Mouse (Mus musculus) gastrocnemius, adult 2 months (tissue): ENCODE measurements around the gene Dnm2. TPM values are rescaled to one million over a fixed set of nuclear protein-coding genes. Genes with fewer than 3 reads are reported as not detected.
"Not testable (repeated sequence)": the region's sequence is repeated elsewhere in the genome, so short reads cannot be mapped to it uniquely, and the experiment has no call there.

ENCODE experiments used
- DNase-seq: peaks from one replicate; pipeline ENCODE4 v3.0.0; 2022
- H3K27ac ChIP-seq: fragments of 200-600 bp; 2 replicates; pipeline ENCODE4 v1.8.1; 2022; ENCODE audit warnings: mild to moderate bottlenecking
- H3K4me3 ChIP-seq: fragments of 200-600 bp; 2 replicates; pipeline ENCODE4 v1.8.1; 2022; ENCODE audit warnings: mild to moderate bottlenecking, moderate library complexity
- CTCF ChIP-seq: fragments of 200-600 bp; IDR thresholded peaks from 2 replicates; pipeline ENCODE4 v1.8.1; 2022; ENCODE audit warnings: antibody characterized with exemption, mild to moderate bottlenecking, moderate library complexity
- intact Hi-C: fragments of 180-260 bp; cut with DNase I; formaldehyde crosslinking; loops from one replicate; pipeline ENCODE4 v1.15.1; 2025
- total RNA-seq, 2 experiments: library from RNA; stranded (reverse); gene quantifications; 2 replicates each; pipeline ENCODE4 v1.2.3; 2021

Gene Dnm2
- total RNA-seq, 2 experiments from 2014 or later: 38.2 to 41.8 TPM

DNA sequence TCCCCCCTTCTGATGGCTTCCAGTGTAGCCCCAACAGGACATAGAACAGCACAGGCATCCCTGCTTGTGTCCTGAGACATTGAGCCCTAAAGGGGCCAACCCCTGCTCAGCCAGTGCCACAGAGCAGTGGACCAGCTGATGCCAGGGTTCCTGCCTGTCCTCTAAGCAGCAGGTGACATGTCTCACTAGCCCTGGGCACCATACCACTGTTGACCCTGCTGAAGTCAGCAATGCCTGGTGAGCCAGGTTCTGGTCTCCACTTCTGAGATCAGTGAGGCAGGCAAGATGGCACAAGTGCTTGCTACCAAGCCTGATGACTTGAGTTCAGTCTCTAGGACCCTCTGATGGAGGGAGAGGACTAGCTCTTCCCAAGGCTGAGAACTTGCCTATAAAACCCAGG is 81.1 kb downstream of the Dnm2 start:
- DNase-seq: no peak
- intact Hi-C loops: no loop called here
- TF ChIP-seq CTCF: no peak
- H3K4me3 ChIP-seq: no peak overlapping the region
- no peak overlapping the region for H3K27ac ChIP-seq

DNA sequence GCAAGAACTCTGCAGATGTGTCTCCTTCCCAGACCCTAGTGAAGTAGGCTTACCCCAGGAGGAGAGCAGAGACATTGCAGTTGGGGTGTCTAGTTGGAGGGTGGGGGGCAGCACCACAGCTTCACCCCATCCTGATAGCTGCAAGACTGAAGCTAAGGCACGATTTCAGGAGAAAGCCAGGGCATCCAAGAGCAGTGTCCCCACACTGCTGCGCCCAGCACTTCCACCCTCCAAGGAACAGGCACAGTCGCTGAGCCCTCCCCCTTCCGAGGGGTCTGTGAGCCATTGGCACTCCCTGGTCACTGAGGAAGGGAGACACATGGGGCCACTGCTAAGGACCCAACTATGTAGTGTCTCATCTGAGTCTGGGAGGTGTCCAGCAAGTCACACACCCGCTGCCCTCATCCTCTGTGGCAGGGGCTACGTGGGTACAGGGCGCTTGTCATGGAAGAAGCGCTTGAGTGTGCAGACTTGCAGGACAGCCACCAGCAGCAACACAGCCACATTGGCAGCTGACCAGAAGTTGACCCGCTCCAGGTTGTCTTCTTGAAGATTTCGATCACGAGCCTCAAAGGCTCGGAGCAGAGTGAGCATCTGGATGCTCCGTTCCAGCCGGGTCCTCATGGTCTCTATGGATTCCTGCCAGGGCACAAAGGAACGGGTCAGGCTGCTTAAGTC is 83.2 kb downstream of the Dnm2 start:
- intact Hi-C loops: no loop called here
- no peak for TF ChIP-seq CTCF
- H3K4me3 ChIP-seq: no peak overlapping the region
- DNase-seq: no peak
- no peak overlapping the region for H3K27ac ChIP-seq

DNA sequence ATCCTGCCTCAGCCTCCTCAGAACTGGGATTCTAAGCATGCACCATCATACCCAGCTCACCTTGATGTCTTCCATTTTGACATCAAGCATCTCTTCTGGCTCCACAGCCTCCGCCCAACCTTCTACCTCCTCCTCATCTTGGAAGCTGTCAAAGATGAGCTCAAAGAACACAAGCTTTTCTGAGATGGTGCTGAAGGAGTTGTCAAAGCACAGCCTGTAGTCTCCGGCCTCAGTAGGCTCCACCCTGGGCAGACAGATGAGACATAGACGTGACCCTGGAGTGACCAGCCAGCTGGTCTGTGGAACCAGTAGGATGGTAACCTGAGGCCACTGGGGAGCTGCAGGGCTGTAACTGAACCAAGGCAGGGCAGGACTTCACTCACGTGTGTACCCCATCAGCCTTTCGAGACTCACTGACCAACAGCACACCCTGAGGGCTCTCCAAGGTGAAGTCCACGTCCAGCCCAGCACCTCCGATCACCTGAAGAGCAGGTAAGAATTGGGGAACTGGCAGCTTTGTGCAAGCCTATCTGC is 84.2 kb downstream of the Dnm2 start:
- H3K27ac ChIP-seq: peak overlapping the region; percentile 99
- peak overlapping the region; percentile 81 for H3K4me3 ChIP-seq
- TF ChIP-seq CTCF: no peak
- intact Hi-C loops: no loop called here
- DNase-seq: peak; percentile 52

DNA sequence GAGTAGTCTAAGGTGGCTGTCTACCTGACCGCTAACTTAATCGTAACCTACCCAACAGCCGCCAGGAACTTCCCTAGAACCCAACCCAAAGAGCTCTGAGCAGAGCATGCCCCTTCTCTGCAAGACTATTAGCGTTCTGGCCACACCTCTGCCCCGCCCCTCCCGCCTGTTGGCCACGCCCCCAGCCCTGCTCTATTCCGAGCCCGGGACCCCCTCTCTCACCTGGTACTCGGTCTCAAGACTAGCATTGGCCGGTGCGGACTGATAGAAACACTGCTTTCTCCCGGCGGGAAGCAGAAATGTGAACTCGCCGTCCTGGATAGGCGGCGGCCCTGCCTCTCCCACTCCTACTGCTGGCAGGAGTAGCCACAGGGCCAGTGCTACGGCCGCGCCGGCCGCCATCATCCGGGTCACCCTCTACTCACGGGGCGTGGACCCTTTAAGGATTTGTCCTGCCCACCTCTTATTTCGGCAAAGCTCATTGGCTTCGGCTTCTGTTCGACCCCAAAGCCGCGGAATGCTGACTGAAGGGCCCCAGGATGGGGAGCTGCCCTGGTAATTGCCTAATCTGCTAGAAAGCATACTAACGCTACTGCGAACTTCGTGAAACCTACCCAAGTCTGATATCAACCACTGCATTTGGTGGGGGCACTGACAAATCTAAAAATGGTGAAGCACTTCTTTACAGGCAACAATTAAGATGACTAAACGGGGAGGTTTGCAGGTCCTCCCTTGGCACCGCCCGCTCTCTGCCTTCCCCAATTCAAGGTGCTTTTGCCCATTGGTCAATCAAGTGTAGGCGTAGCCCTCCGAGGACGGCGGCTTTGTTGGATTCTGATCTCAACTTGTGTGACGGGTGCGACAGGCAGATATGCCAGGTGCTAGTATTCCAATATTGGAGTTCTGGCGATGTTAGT is 85.3 kb downstream of the Dnm2 start, which contains the start of gene Tmed1:
Gene Tmed1 (minus strand): TSS at position 481 of the 917 bp plus-strand sequence.
- intact Hi-C loops: loop anchor here (2.0 kb wide), 1 partner anchor 37 kb away; the partner anchor contains the start of gene Carm1
- DNase-seq: peak; percentile 95
- TF ChIP-seq CTCF: no peak
- Histone ChIP-seq H3K4me3 (peak within 1 kb of the TSS; percentile 81), H3K27ac (peak within 1 kb of the TSS; percentile 99)

DNA sequence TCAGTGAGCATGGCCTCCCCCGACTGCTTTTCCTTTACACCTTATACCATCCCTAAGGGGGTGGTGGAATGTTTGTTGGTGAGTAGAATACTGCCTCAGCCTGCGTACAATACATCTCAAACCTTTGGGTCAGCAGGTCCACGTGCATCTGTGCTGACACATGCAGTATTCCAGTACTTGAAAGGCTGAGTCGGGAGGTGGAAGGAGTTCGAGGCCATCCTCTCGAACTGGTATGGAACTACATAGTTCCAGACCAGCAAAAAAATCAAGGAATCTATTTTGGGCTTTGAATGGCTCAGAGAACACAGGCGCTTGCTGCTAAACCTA is 85.9 kb downstream of the Dnm2 start:
- intact Hi-C loops: loop anchor here (2.0 kb wide), 1 partner anchor 36 kb away; the partner anchor contains the start of gene Carm1
- TF ChIP-seq CTCF: no peak
- Histone ChIP-seq H3K27ac (peak overlapping the region; percentile 99), H3K4me3 (peak overlapping the region; percentile 81)
- DNase-seq: no peak

DNA sequence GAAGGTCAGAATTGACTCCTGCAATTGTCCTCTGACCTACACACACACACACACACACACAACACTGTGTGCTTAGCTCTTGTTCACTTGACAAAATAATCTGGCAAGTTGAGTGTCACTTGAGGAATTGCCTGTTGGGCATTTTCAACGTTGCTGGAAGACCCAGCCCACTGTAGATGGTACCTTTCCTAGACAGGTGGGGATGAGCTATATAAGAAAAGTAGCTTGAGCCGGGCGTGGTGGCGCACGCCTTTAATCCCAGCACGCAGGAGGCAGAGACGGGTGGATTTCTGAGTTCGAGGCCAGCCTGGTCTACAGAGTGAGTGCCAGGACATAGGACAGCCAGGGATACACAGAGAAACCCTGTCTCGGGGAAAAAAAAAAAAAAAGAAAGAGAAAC is 86.3 kb downstream of the Dnm2 start:
- DNase-seq: no peak
- no peak for TF ChIP-seq CTCF
- intact Hi-C loops: loop anchor here (2.0 kb wide), 1 partner anchor 36 kb away; the partner anchor contains the start of gene Carm1
- peak overlapping the region; percentile 81 for H3K4me3 ChIP-seq
- H3K27ac ChIP-seq: peak overlapping the region; percentile 99

DNA sequence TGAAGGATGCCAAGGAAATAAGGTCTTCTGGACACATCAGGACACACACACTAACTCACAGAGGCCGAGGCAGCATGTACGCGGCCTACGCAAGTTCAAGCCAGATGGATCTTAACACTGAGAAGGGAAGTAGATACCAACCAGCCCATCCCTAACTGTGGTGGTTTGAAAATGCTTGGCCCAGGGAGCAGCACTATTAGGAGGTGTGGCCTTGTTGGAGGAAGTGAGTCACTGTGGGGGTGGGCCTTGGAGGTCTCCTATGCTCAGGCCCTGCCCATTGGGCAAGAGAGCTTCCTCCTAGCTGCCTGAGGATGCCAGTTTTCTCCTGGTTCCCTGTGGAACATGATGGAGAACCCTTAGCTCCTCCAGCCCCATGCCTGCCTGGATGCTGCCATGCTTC is 88.8 kb downstream of the Dnm2 start:
- TF ChIP-seq CTCF: no peak
- Histone ChIP-seq H3K4me3 (no peak overlapping the region), H3K27ac (no peak overlapping the region)
- intact Hi-C loops: no loop called here
- no peak for DNase-seq

DNA sequence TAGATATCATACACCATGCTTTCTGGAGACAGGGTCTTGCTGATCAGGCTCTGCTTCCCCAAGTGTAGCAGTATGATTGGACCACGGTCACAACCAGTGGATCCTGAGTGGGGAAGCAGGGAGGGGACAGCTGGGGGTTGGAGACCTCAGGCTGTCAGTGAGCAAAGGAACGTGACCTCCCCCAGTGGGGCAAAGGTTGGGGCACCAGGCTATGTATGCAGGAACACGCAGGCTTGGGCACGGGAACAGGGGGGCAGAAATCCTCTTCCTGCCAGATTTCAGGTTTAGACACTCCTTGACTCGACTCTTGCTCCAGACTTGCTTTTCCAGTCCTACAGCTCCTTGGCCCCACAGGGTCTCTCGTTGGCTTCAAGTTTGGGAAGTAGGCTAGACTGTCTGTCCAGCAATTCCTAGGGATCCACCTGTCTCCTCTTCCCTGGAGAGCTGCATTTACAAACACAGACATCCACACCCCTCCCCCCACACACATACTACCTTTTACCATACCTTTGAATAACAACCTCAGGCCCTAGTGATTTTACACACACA is 93.3 kb downstream of the Dnm2 start:
- intact Hi-C loops: no loop called here
- H3K27ac ChIP-seq: no peak overlapping the region
- DNase-seq: no peak
- H3K4me3 ChIP-seq: no peak overlapping the region
- TF ChIP-seq CTCF: no peak

DNA sequence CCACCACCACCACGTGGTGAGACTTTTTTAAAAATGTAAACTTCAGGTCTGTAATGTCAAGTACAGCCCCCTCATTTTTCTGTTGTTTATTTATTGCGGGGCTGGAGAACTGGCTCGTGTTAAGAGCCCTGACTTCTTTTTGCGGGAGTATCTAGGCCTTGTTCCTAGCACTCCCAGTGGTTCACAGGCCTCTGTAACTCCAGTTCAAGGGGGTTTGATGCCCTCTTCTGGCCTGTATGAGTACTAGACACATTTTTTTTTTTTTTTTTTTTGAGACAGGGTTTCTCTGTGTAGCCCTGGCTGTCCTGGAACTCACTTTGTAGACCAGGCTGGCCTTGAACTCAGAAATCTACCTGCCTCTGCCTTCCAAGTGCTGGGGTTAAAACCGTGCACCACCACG is 94.0 kb downstream of the Dnm2 start:
- H3K4me3 ChIP-seq: not testable (repeated sequence)

DNA sequence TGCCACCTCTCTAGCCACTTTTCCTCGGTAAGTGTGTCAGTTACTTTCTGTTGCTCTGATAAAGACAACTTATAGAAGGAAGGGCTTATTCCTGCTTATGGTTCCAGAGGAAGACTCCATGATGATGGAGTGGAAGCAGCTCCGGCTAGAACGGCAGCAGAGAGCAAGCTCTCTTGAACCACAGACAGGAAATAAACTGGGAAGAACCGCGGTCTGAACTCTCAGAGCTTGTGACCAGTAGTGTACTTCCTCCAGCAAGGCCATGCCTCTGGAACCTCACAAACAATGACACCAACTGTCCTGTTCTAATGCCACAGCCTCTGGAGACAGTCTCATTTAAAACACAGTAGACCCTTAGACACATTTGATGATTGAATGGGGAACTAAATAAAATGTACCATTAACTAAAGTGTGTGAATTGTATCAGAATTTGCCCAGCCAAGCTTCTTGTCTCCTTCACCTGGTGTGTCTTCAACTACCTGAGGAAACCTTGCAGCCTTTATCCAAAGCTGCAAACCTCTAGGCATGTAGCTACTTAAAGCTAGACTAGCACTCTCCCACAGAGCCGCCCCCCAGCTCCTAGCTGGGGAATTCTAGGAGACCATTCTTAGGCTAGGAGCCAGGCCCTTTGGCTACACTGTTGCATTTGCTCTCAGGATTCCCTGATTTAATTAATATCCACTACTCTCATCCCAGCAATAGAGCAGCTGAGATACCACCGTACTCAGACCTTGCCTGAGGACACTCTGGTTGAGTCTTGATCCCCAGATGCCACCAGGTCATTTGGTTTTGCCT is 100.6 kb downstream of the Dnm2 start:
- Histone ChIP-seq H3K4me3 (no peak overlapping the region), H3K27ac (peak overlapping the region; percentile 40; the same call in 1 of the 2 replicates)
- TF ChIP-seq CTCF: no peak
- intact Hi-C loops: no loop called here
- no peak for DNase-seq

More for the DNA sequence above, 94.0 kb downstream of the Dnm2 start:
- intact Hi-C loops, DNase-seq, H3K27ac ChIP-seq: not testable (repeated sequence)

DNA sequence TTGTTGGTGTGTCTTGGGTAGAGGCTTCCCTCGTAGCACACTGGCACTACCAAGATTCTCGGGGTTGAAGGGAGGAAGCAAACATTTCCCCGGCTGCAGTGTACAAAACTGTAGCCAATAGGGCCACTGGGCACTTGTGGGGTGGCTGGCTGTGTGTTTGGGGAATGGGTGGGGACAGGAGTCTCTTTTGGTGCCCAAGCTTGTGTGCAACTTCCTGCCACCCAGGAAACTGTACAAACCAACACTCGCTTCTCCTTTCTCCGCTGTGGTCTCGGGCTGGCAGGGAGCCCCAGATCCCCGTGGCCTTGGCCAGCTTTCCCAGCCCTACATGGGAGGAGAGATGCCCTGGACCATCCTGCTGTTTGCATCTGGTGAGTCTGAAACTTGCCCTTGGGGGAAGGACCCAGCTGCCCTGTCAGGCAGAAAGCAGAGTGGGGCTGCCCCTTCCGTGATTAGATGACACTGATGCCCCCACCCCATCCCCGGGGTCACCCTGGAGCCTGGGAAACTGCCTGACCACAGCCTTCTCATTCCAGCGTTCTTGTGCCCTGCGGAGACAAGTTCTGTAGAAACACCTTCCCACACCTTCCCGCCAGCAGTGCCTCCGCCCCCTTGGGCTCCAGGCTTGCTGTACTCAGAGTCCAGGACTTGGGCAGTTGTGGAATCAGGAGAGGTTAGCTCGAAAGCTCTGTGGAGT is 101.4 kb downstream of the Dnm2 start, which contains the start of gene AB124611:
Gene AB124611 (plus strand): TSS at position 240 of the 697 bp plus-strand sequence.
- intact Hi-C loops: no loop called here

DNA sequence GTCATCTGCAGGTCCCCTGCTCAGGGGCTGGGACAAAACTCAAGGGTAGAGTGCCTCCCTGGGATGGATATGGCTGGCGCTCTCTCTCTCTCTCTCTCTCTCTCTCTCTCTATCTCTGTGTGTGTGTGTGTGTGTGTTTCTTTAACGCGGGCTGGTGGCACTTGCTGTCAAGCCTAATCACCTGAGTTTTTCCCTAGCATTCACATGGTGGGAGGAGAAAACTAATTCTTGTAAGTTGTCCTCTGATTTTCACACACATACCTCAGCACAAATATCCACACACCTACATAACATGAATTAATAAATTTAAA is 101.9 kb downstream of the Dnm2 start:
- 0 out of 2 replicates have a peak overlapping the region, but pooled peaks have one; percentile 24 for H3K27ac ChIP-seq
- H3K4me3 ChIP-seq: no peak overlapping the region
- intact Hi-C loops: no loop called here
- TF ChIP-seq CTCF: no peak
- DNase-seq: no peak

More for the DNA sequence above, 101.4 kb downstream of the Dnm2 start, which contains the start of gene AB124611:
- no peak for TF ChIP-seq CTCF
- Histone ChIP-seq H3K4me3 (peak within 1 kb of the TSS; percentile 47), H3K27ac (peak within 1 kb of the TSS; percentile 40; the same call in 1 of the 2 replicates)
- no peak for DNase-seq
